Mouse (Mus musculus) olfactory bulb, adult 2 months (tissue): ENCODE data around the gene Islr. TPM values are rescaled to one million over a fixed set of nuclear protein-coding genes. Genes with fewer than 3 reads are reported as not detected.

Experiments
- H3K27ac ChIP-seq: fragments of 200-500 bp; 2 replicates; pipeline ENCODE4 v1.5.1; 2012; ENCODE audit warnings: low read depth, low read length; ENCODE audit not compliant: insufficient read depth
- H3K4me1 ChIP-seq: fragments of 200-500 bp; 2 replicates; pipeline ENCODE4 v1.6.1; 2012; ENCODE audit warnings: low read length; ENCODE audit not compliant: control insufficient read depth, insufficient read depth
- H3K4me3 ChIP-seq: fragments of 200-500 bp; 2 replicates; pipeline ENCODE4 v1.5.1; 2012; ENCODE audit warnings: mild to moderate bottlenecking, low read depth, low read length, moderate library complexity; ENCODE audit not compliant: insufficient read depth
- CTCF ChIP-seq: fragments of 200-500 bp; IDR thresholded peaks from 2 replicates; pipeline ENCODE4 v1.5.1; 2012; ENCODE audit warnings: low read depth, mild to moderate bottlenecking, low read length, moderate library complexity; ENCODE audit not compliant: insufficient read depth
- POLR2A ChIP-seq: fragments of 200-500 bp; IDR thresholded peaks from 2 replicates; pipeline ENCODE4 v1.6.1; 2012; ENCODE audit warnings: mild to moderate bottlenecking, low read depth, low read length, moderate library complexity; ENCODE audit not compliant: insufficient read depth
- WGBS: fragments of 180-500 bp; shearing (Covaris S2); methylation state at CpG from one replicate; pipeline ENCODE4 v1.1.7; 2018; 5-methylcytosine and 5-hydroxymethylcytosine counted together
- polyA plus RNA-seq: library from polyadenylated mRNA; stranded (reverse); fragments of >200 nt; gene quantifications from 2 replicates; pipeline ENCODE4 v1.2.4, GENCODE M21; 2012; ENCODE audit warnings: low replicate concordance; ENCODE audit not compliant: missing spikeins, insufficient read depth, insufficient read length

The Islr gene
- polyA plus RNA-seq, 1 experiment = not detected

DNA sequence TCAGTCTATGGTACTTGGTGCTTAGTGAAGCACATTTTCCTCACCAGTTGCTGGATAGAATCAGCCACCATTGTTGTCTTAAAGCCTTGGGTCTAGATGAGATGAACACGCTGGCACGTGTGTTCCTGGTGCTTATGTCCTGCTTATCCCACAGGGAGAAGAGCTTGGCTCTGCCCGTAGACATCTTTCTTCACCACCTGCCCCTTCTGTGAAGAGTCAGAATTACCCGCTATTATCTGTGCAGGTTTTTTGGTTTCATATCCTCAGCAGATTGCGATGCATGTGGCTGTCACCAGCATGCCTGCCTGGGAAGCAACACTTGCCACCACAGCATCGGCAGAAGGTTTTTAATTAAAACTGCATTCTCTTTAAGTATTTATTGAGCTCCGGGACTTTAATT lies 1.9 kb upstream of the Islr start:
- WGBS = 74% methylated on average over 7 of the region's 7 CpGs
- peaks cover 23% of the 10 kb centered on the region for H3K4me1 ChIP-seq
- H3K27ac ChIP-seq = no peak overlapping the region
- TF ChIP-seq POLR2A (no peak), CTCF (no peak)
- H3K4me3 ChIP-seq = no peak overlapping the region

DNA sequence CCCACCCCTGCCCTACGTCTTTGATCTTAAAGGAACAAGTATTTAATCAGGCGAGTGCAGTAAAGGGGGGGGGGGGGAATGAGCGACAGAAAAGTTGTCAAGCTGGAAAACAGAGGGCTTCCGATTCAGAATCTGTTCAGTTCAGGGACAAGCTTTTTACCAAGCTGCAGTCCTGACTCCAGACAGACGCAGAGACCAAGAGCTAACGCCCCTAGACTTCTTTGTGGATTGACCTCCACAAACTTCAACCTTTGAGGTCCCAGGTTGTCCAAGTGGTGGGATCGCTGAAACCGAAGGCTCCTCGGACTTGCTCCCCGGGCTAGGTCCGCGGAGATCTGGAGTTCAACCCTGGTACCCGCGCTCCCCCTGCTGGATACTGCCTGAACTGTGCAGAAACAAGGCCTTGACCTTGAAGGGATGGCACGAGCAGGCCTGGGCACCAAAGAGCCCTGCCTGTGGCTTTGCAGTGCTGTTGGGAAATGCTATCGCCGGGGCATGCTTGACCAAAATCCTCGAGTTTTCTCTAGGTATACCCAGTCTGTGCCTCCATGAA lies 418 bp upstream of the Islr start:
- TF ChIP-seq CTCF (peak; percentile 95), POLR2A (no peak)
- peaks cover 27% of the 10 kb centered on the region for H3K4me1 ChIP-seq
- no peak overlapping the region for H3K27ac ChIP-seq
- 3% methylated on average over 18 of the region's 18 CpGs for WGBS
- H3K4me3 ChIP-seq = peak overlapping the region; percentile 27

DNA sequence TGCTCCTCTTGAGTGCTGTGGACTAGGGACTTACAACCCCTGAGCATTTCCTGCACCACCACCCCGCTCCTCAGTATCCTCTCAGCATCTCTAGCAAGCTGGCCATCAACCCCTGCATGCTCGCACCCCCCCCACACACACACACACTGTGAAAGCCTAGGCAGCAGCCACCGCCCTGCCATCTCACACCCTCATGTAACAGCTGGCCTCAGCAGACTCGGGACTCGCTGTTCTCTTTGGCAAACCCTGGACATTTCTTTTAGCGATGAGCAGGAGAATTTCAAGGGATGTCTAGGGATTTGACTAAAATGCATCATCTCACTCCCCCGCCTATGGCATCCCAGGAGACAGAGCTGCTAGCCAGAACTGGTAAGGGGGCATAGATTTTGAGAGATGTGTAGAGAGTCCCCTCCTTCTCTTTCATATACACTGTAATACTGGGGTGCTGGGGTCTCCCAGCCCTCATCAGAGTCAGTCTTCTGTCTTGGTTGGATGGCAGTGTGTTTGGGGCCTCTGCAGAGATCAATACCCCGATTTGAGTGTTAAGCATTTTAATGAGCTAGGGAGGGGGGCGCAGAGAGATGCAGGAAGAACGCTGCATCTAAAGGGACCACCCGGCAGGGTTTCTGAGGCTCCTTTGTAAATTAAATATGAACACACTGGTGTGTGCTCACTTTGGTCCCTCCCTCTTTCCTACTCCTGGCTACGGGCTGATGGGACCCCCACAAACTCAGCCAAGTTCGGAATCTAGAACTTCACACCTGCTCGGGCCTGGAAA lies 1.2 kb downstream of the Islr start:
- WGBS = 51% methylated on average over 14 of the region's 14 CpGs
- H3K4me1 ChIP-seq = peaks cover 43% of the 10 kb centered on the region
- TF ChIP-seq POLR2A = 0 out of 2 replicates have a peak, but pooled peaks have one; percentile 28
- TF ChIP-seq CTCF = no peak
- H3K4me3 ChIP-seq = no peak overlapping the region
- peak overlapping the region; percentile 1; the same call in 1 of the 2 replicates for H3K27ac ChIP-seq

DNA sequence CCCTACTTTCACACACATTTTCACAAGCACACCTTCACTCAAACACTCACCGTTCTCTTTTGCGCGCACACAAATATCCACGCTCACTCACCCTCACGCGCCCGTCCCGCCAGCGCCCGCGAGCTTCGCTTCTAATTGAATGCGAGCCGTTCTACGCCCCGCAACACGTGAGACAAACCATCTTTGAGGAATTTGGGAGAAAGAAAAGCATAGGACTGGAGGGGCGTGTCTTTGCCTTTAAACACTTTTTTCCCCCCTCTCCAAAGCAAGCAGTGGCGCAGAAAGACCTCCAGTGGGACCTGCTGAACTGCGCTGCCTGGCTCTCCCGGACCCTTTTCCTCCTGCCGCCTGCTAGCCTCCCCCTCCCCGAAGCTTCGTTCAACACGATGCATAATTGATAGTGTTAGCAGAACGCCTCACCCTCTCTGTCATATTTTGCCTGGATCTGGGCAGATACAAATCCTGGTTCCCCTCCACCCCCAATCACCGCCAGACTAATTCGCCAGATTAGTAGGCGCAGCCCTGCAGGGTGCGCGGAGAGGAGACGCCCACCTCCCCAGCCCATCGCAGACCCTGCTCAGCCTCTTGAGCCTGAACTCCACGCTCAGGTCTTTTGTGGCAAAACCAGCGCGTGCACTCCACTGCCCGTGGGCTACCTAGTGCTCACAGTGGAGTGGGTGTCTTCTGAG lies 2.1 kb downstream of the Islr start:
- H3K4me1 ChIP-seq = peaks cover 52% of the 10 kb centered on the region
- 4% methylated on average over 37 of the region's 37 CpGs for WGBS
- H3K27ac ChIP-seq = 0 out of 2 replicates have a peak overlapping the region, but pooled peaks have one; percentile 1
- peak overlapping the region; percentile 31 for H3K4me3 ChIP-seq
- TF ChIP-seq CTCF (no peak), POLR2A (no peak)

DNA sequence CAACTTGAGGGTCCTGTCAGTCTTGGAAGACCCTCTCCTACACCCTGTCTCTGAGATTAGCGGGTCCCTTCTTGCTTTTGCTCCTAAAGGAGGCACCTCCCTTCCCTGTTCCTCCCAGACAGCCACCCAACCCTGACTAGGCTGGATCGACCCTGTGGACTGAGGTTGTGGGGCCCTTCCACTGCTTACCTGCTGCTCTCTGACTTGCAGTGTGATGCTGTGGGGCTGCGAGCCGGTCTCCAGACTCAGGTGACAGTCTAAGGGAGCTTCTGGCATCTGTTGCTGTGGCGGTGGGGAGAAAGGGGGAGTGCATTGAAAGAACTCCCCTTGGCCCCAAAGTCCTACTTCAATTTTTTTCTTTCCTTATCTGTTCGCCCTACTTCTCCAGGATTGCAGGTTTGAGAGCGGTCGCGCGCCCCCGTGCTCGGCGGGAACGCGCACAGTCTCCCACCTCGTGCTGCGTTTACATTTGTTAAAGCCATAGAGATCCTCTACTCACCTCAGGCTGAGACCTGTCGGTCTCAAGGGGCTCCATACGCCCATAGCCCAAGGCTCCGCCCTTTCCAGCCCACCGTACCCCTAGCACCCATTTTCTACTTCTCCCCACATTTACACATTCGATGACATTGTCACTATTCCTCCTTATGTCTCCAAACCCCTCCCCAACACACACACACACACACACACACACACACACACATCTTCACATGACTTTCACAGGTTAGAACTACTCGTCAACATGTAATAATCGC lies 2.8 kb downstream of the Islr start:
- Histone ChIP-seq H3K27ac (no peak overlapping the region), H3K4me1 (peaks cover 56% of the 10 kb centered on the region), H3K4me3 (peak overlapping the region; percentile 31)
- WGBS = 16% methylated on average over 24 of the region's 24 CpGs
- no peak for TF ChIP-seq POLR2A
- no peak for TF ChIP-seq CTCF

DNA sequence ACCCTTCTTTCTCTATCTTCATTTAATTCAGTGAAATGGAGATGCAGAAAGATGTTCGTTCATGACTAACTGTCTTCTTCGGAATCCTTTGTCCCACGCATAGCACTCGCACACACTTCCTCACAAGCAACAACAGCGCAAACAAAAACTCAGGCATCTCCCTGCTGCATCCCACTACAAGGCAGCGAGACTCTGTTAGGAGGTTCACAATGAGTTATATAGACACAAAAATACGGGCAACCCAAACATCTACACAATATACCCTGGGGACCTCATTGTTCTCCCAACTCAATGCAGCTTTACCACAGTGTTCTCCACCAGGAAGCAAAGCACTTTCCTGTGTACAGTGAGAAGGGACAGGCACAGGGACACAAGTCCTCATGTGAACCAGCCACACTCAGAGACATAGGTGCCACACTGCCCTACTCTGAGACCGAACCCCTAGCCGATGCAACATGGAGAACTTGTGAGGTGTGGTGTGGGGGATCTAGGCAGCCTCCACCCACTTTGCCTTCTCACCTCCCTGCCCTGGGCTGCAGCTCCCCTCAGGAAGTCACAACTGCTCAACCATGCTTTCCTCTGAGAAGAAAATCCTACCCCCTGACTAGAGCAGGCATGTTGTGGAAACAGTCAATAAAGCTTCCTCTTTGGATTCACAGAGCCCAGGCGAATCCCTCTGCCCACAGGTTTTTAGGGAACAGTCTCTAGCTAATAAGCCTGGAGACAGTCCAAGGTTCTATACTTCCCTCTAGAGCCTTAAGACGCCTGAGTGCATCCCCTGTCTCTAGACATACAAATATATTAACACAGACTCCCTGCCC lies 3.6 kb downstream of the Islr start:
- H3K4me3 ChIP-seq = peak overlapping the region; percentile 31
- 35% methylated on average over 11 of the region's 11 CpGs for whole genome bisulfite sequencing
- TF ChIP-seq POLR2A (no peak), CTCF (no peak)
- H3K4me1 ChIP-seq = peaks cover 61% of the 10 kb centered on the region
- no peak overlapping the region for H3K27ac ChIP-seq

DNA sequence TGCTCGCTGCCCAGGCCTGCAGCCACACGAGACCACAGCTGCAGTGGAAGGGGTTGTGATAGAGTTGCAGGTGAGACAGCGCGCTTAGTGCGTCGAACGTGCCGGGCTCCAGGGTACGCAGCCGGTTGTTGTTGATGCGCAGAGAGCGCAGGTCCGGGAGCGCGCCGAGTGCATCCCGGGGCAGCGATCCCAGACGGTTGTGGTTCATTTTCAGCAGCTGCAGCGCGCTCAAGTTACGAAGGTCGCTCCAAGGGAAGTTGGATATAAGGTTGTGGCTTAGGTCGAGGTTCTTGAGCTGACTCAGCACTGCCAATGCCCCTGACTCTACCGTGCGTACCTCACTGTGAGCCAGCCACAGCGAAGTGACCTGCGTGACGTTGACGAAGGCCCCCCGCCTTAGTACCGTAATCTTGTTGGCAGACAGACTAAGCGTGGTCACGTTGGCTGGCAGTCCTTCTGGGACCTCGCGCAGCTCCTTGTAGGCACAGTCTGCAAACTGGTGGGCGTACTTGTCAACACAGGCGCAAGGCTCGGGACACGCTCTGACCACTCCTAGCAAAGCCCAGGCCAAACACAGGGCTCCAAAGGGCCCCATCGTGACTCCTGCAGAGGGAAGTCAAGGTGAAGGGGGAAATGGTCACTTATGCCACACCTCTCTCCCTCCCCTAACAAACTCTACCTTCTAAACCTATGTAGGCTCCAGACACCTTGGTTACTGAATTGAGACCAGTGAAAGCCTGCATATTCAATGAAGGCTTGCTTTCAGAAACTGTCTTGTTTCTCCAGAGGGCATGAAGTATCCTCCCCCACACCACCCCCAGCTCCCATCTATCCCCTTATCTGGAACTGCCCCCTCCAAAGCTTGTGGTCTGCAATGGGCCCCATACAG lies 4.5 kb downstream of the Islr start:
- Histone ChIP-seq H3K4me3 (peak overlapping the region; percentile 25), H3K4me1 (peaks cover 61% of the 10 kb centered on the region), H3K27ac (no peak overlapping the region)
- no peak for TF ChIP-seq CTCF
- TF ChIP-seq POLR2A = no peak
- 26% methylated on average over 41 of the region's 41 CpGs for WGBS
